Mouse (Mus musculus) neural tube, embryonic 14.5 days (tissue): Measurements from ENCODE around the gene Unc79. TPM values are rescaled to one million over a fixed set of nuclear protein-coding genes. Genes with fewer than 3 reads are reported as not detected.

Experiments
- ATAC-seq: fragments of 200-750 bp; cut with Nextera tagmentation; 2 replicates; pipeline ENCODE4 v1.8.0; 2017; ENCODE audit warnings: low read depth, mild to moderate bottlenecking, moderate TSS enrichment, moderate library complexity
- H3K27ac ChIP-seq: fragments of 300-500 bp; sonication (generic); 2 replicates; pipeline ENCODE4 v1.5.1; 2014; ENCODE audit warnings: low read depth, mild to moderate bottlenecking, control low read depth, low read length, moderate library complexity, mixed read lengths
- H3K27me3 ChIP-seq: fragments of 300-500 bp; sonication (generic); 2 replicates; pipeline ENCODE4 v1.6.1; 2014; ENCODE audit warnings: low read length; ENCODE audit not compliant: control insufficient read depth, insufficient read depth
- H3K36me3 ChIP-seq: fragments of 300-500 bp; sonication (generic); 2 replicates; pipeline ENCODE4 v1.6.1; 2014; ENCODE audit warnings: low read length, mixed read lengths; ENCODE audit not compliant: control insufficient read depth, insufficient read depth
- H3K4me1 ChIP-seq: fragments of 300-500 bp; sonication (generic); 2 replicates; pipeline ENCODE4 v1.6.1; 2014; ENCODE audit warnings: low read length; ENCODE audit not compliant: control insufficient read depth, insufficient read depth
- H3K4me2 ChIP-seq: fragments of 300-500 bp; sonication (generic); 2 replicates; pipeline ENCODE4 v1.6.1; 2014; ENCODE audit warnings: mild to moderate bottlenecking, low read depth, low read length, control low read depth
- H3K4me3 ChIP-seq: fragments of 300-500 bp; sonication (generic); 2 replicates; pipeline ENCODE4 v1.5.1; 2014; ENCODE audit warnings: low read depth, low read length, control low read depth, mixed read lengths
- H3K9ac ChIP-seq: fragments of 300-500 bp; sonication (generic); replicated peaks from 2 replicates; pipeline ENCODE4 v1.6.1; 2014; ENCODE audit warnings: low read depth, mild to moderate bottlenecking, control low read depth, low read length, mixed read lengths
- H3K9me3 ChIP-seq: fragments of 300-500 bp; sonication (generic); 2 replicates; pipeline ENCODE4 v1.6.1; 2016; ENCODE audit warnings: low read length; ENCODE audit not compliant: control insufficient read depth
- WGBS: fragments of 180-500 bp; shearing (Covaris S2); extraction: QIAGEN DNeasy Blood & Tissue Kit; methylation state at CpG from one replicate; pipeline ENCODE4 v1.1.7; 2014; 5-methylcytosine and 5-hydroxymethylcytosine counted together
- polyA plus RNA-seq: library from polyadenylated mRNA; unstranded; fragments of >200 nt; fragmentation: Nextera tagmentation; extraction: Ambion mirVana; gene quantifications from 2 replicates; pipeline ENCODE4 v1.2.1, GENCODE M21; 2014

Gene Unc79
- polyA plus RNA-seq, 1 experiment from 2014 or later = 15.6 TPM

GRCm38 (mm10) chr12:103121928-103122327, 173.3 kb downstream of the Unc79 start:
- no peaks in the 10 kb centered on the region for H3K27me3 ChIP-seq
- H3K4me1 ChIP-seq = no peaks in the 10 kb centered on the region
- H3K9me3 ChIP-seq = no peaks in the 10 kb centered on the region
- WGBS = 86% methylated on average over 5 of the region's 5 CpGs
- no peak overlapping the region for H3K9ac ChIP-seq
- no peak overlapping the region for H3K4me3 ChIP-seq
- no peak overlapping the region for H3K4me2 ChIP-seq
- no peak for ATAC-seq
- H3K36me3 ChIP-seq = peaks cover 11% of the 10 kb centered on the region; the same call in 1 of the 2 replicates
- no peak overlapping the region for H3K27ac ChIP-seq

GRCm38 (mm10) chr12:103123861-103124260, 175.2 kb downstream of the Unc79 start:
- Histone ChIP-seq H3K9me3 (no peaks in the 10 kb centered on the region), H3K4me2 (no peak overlapping the region), H3K4me1 (no peaks in the 10 kb centered on the region), H3K9ac (no peak overlapping the region), H3K36me3 (peaks cover 14% of the 10 kb centered on the region), H3K27ac (no peak overlapping the region), H3K4me3 (no peak overlapping the region), H3K27me3 (no peaks in the 10 kb centered on the region)
- ATAC-seq = no peak
- WGBS = 65% methylated on average over 1 of the region's 1 CpGs

- no peak overlapping the region for H3K4me2 ChIP-seq
- H3K27me3 ChIP-seq = no peaks in the 10 kb centered on the region
- WGBS = 92% methylated on average over 6 of the region's 6 CpGs
- H3K27ac ChIP-seq = no peak overlapping the region
- no peak overlapping the region for H3K9ac ChIP-seq
- ATAC-seq = no peak
- H3K4me1 ChIP-seq = no peaks in the 10 kb centered on the region
- peaks cover 12% of the 10 kb centered on the region for H3K36me3 ChIP-seq
- H3K9me3 ChIP-seq = no peaks in the 10 kb centered on the region
- no peak overlapping the region for H3K4me3 ChIP-seq
Measured at GRCm38 (mm10) chr12:103128914-103129313, 180.3 kb downstream of the Unc79 start.

- no peak overlapping the region for H3K4me2 ChIP-seq
Measured at GRCm38 (mm10) chr12:103129395-103130248, 181.0 kb downstream of the Unc79 start.

GRCm38 (mm10) chr12:103131419-103131818, 182.8 kb downstream of the Unc79 start:
- 61% methylated on average over 6 of the region's 6 CpGs for WGBS
- Histone ChIP-seq H3K4me2 (no peak overlapping the region), H3K9ac (no peak overlapping the region), H3K27ac (no peak overlapping the region), H3K4me3 (no peak overlapping the region), H3K36me3 (peaks cover 21% of the 10 kb centered on the region), H3K27me3 (no peaks in the 10 kb centered on the region), H3K4me1 (no peaks in the 10 kb centered on the region), H3K9me3 (no peaks in the 10 kb centered on the region)
- no peak for ATAC-seq

More at GRCm38 (mm10) chr12:103129395-103130248, 181.0 kb downstream of the Unc79 start:
- Histone ChIP-seq H3K27ac (no peak overlapping the region), H3K9me3 (no peaks in the 10 kb centered on the region), H3K4me1 (no peaks in the 10 kb centered on the region), H3K27me3 (no peaks in the 10 kb centered on the region), H3K9ac (no peak overlapping the region), H3K4me3 (no peak overlapping the region), H3K36me3 (peaks cover 12% of the 10 kb centered on the region)
- 73% methylated on average over 17 of the region's 17 CpGs for WGBS
- no peak for ATAC-seq

GRCm38 (mm10) chr12:103142550-103143010, 193.9 kb downstream of the Unc79 start:
- Histone ChIP-seq H3K9ac (no peak overlapping the region), H3K27ac (no peak overlapping the region), H3K36me3 (peaks cover 14% of the 10 kb centered on the region), H3K4me1 (no peaks in the 10 kb centered on the region), H3K9me3 (peaks cover 7% of the 10 kb centered on the region; the same call in 1 of the 2 replicates), H3K27me3 (no peaks in the 10 kb centered on the region), H3K4me3 (no peak overlapping the region), H3K4me2 (no peak overlapping the region)
- peak; percentile 41; the same call in 1 of the 2 replicates for ATAC-seq
- WGBS = 58% methylated on average over 9 of the region's 9 CpGs

GRCm38 (mm10) chr12:103143798-103144565, 195.3 kb downstream of the Unc79 start:
- 28% methylated on average over 9 of the region's 9 CpGs for WGBS
- H3K4me2 ChIP-seq = no peak overlapping the region
- H3K4me3 ChIP-seq = no peak overlapping the region
- ATAC-seq = peak; percentile 78; the same call in 1 of the 2 replicates
- no peaks in the 10 kb centered on the region for H3K27me3 ChIP-seq
- peaks cover 7% of the 10 kb centered on the region; the same call in 1 of the 2 replicates for H3K9me3 ChIP-seq
- H3K36me3 ChIP-seq = peaks cover 24% of the 10 kb centered on the region
- no peak overlapping the region for H3K27ac ChIP-seq
- no peaks in the 10 kb centered on the region for H3K4me1 ChIP-seq
- H3K9ac ChIP-seq = no peak overlapping the region

GRCm38 (mm10) chr12:103150247-103150646, 201.6 kb downstream of the Unc79 start:
- H3K9me3 ChIP-seq = peaks cover 7% of the 10 kb centered on the region; the same call in 1 of the 2 replicates
- peaks cover 26% of the 10 kb centered on the region for H3K36me3 ChIP-seq
- no peak overlapping the region for H3K4me2 ChIP-seq
- no peaks in the 10 kb centered on the region for H3K4me1 ChIP-seq
- no peaks in the 10 kb centered on the region for H3K27me3 ChIP-seq
- no peak overlapping the region for H3K4me3 ChIP-seq
- H3K27ac ChIP-seq = no peak overlapping the region
- WGBS = 88% methylated on average over 2 of the region's 2 CpGs
- no peak for ATAC-seq
- no peak overlapping the region for H3K9ac ChIP-seq
